Mouse (Mus musculus) embryonic facial prominence, embryonic 11.5 days (tissue): ENCODE results near the gene Rnf5. TPM values are rescaled to one million over a fixed set of nuclear protein-coding genes. Genes with fewer than 3 reads are reported as not detected.

Experiments
- polyA plus RNA-seq: library from polyadenylated mRNA; unstranded; fragments of >200 nt; fragmentation: Nextera tagmentation; extraction: Ambion mirVana; gene quantifications from 2 replicates; pipeline ENCODE4 v1.2.1, GENCODE M21; 2014

Gene Rnf5
- polyA plus RNA-seq, 1 experiment from 2014 or later = 118 TPM

Other genes starting within 250 kb of the Rnf5 start
- 0.08 TPM in 1 of 2 replicates, not detected in the other for gene Btnl2, start 248.9 kb downstream of the Rnf5 start, polyA plus RNA-seq
- gene Btnl1, start 226.6 kb downstream of the Rnf5 start, polyA plus RNA-seq = not detected in 2 replicates
- 0.39 and 0.72 TPM in 2 replicates for gene BC051142, start 204.9 kb downstream of the Rnf5 start, polyA plus RNA-seq
- gene Btnl4, start 126.4 kb downstream of the Rnf5 start, polyA plus RNA-seq = not detected in 2 replicates
- gene Btnl6, start 86.3 kb downstream of the Rnf5 start, polyA plus RNA-seq = not detected in 2 replicates
- 4.8 and 5.9 TPM in 2 replicates for gene Notch4, start 39.4 kb downstream of the Rnf5 start, polyA plus RNA-seq
- 5.5 and 6.0 TPM in 2 replicates for gene Gpsm3, start 13.9 kb downstream of the Rnf5 start, polyA plus RNA-seq
- 17.9 and 21.2 TPM in 2 replicates for gene Pbx2, start 12.4 kb downstream of the Rnf5 start, polyA plus RNA-seq
- 0.64 and 1.2 TPM in 2 replicates for gene Ager, start 5.8 kb downstream of the Rnf5 start, polyA plus RNA-seq
- gene Agpat1, start 572 bp upstream of the Rnf5 start, polyA plus RNA-seq = 55.3 and 59.8 TPM in 2 replicates
- gene Egfl8, start 12.3 kb upstream of the Rnf5 start, polyA plus RNA-seq = 3.1 and 4.4 TPM in 2 replicates
- gene Ppt2, start 24.8 kb upstream of the Rnf5 start, polyA plus RNA-seq = 19.4 and 20.0 TPM in 2 replicates
- gene Prrt1, start 25.8 kb upstream of the Rnf5 start, polyA plus RNA-seq = 0.10 and 0.11 TPM in 2 replicates
- gene Fkbpl, start 41.1 kb upstream of the Rnf5 start, polyA plus RNA-seq = 16.2 and 16.6 TPM in 2 replicates
- 55.8 and 58.5 TPM in 2 replicates for gene Atf6b, start 43.5 kb upstream of the Rnf5 start, polyA plus RNA-seq
- gene Tnxb, start 66.8 kb upstream of the Rnf5 start, polyA plus RNA-seq = not detected in 2 replicates
- gene C4b, start 140.2 kb upstream of the Rnf5 start, polyA plus RNA-seq = not detected in 2 replicates
- gene Cyp21a1, start 200.9 kb upstream of the Rnf5 start, polyA plus RNA-seq = not detected in 2 replicates
- gene Stk19, start 233.3 kb upstream of the Rnf5 start, polyA plus RNA-seq = 14.4 and 18.4 TPM in 2 replicates
- gene Dxo, start 233.3 kb upstream of the Rnf5 start, polyA plus RNA-seq = 65.3 and 68.1 TPM in 2 replicates
- 27.1 and 31.9 TPM in 2 replicates for gene Skiv2l, start 246.5 kb upstream of the Rnf5 start, polyA plus RNA-seq
- gene Nelfe, start 246.7 kb upstream of the Rnf5 start, polyA plus RNA-seq = 128 and 130 TPM in 2 replicates